Mouse (Mus musculus) limb, embryonic 14.5 days (tissue): ENCODE data around the gene Zfp131. TPM values are rescaled to one million over a fixed set of nuclear protein-coding genes. Genes with fewer than 3 reads are reported as not detected.

Experiments used
- ATAC-seq: fragments of 200-750 bp; cut with Nextera tagmentation; 2 replicates; pipeline ENCODE4 v1.8.0; 2017; ENCODE audit warnings: low read depth, moderate number of reproducible peaks, moderate TSS enrichment; ENCODE audit not compliant: low FRiP score
- DNase-seq: peaks from one replicate; pipeline ENCODE4 v3.0.0-alpha.2; 2015; ENCODE audit warnings: low spot score
- H3K27ac ChIP-seq: fragments of 300-500 bp; sonication (generic); replicated peaks from 2 replicates; pipeline ENCODE4 v1.5.1; 2014; ENCODE audit warnings: low read depth, mild to moderate bottlenecking, low read length, moderate library complexity, mixed read lengths
- H3K27me3 ChIP-seq: fragments of 300-500 bp; sonication (generic); 2 replicates; pipeline ENCODE4 v1.6.1; 2014; ENCODE audit warnings: low read length, mixed read lengths; ENCODE audit not compliant: control insufficient read depth, insufficient read depth
- H3K36me3 ChIP-seq: fragments of 300-500 bp; sonication (generic); 2 replicates; pipeline ENCODE4 v1.6.1; 2014; ENCODE audit warnings: mild to moderate bottlenecking, low read length, moderate library complexity, mixed read lengths; ENCODE audit not compliant: control insufficient read depth, insufficient read depth
- H3K4me1 ChIP-seq: fragments of 300-500 bp; sonication (generic); 2 replicates; pipeline ENCODE4 v1.6.1; 2014; ENCODE audit warnings: antibody characterized with exemption, low read length, mixed read lengths; ENCODE audit not compliant: control insufficient read depth, insufficient read depth
- H3K4me2 ChIP-seq: fragments of 300-500 bp; sonication (generic); replicated peaks from 2 replicates; pipeline ENCODE4 v1.6.1; 2014; ENCODE audit warnings: low read depth, mild to moderate bottlenecking, low read length, moderate library complexity; ENCODE audit not compliant: severe bottlenecking
- H3K4me3 ChIP-seq: fragments of 300-500 bp; sonication (generic); replicated peaks from 2 replicates; pipeline ENCODE4 v1.5.1; 2014; ENCODE audit warnings: low read length
- H3K9ac ChIP-seq: fragments of 300-500 bp; sonication (generic); 2 replicates; pipeline ENCODE4 v1.6.1; 2014; ENCODE audit warnings: mild to moderate bottlenecking, low read depth, low read length, moderate library complexity; ENCODE audit not compliant: severe bottlenecking
- H3K9me3 ChIP-seq: fragments of 300-500 bp; sonication (generic); 2 replicates; pipeline ENCODE4 v1.6.1; 2016; ENCODE audit warnings: low read length; ENCODE audit not compliant: control insufficient read depth
- POLR2A ChIP-seq: fragments of 200-500 bp; IDR thresholded peaks from 2 replicates; pipeline ENCODE4 v1.8.0; 2012; ENCODE audit warnings: inconsistent platforms, mild to moderate bottlenecking, moderate library complexity, borderline replicate concordance; ENCODE audit not compliant: insufficient read depth, insufficient read length; ENCODE audit errors: extremely low read depth
- WGBS: fragments of 180-500 bp; shearing (Covaris S2); extraction: QIAGEN DNeasy Blood & Tissue Kit; methylation state at CpG from one replicate; pipeline ENCODE4 v1.1.7; 2014; 5-methylcytosine and 5-hydroxymethylcytosine counted together
- polyA plus RNA-seq, 2 experiments: library from polyadenylated mRNA; depleted of rRNA in 1 of 2; stranded (reverse) in 1 of 2; unstranded in 1 of 2; fragments of >200 nt; fragmentation: Nextera tagmentation in 1 of 2; extraction: Ambion mirVana in 1 of 2; gene quantifications; 2 replicates each; pipeline versions ENCODE4 v1.2.1 to v1.2.3; 2012 to 2014

Gene Zfp131
- polyA plus RNA-seq, 2 experiments = 32.1 to 39.6 TPM

GRCm38 (mm10) chr13:119791580-119792135 is 969 bp upstream of the Zfp131 start:
- Histone ChIP-seq H3K4me2 (peak overlapping the region; percentile 84), H3K4me1 (peaks cover 6% of the 10 kb centered on the region; the same call in 1 of the 2 replicates), H3K27me3 (no peaks in the 10 kb centered on the region), H3K36me3 (peaks cover 14% of the 10 kb centered on the region), H3K27ac (peak overlapping the region; percentile 91), H3K9ac (peak overlapping the region; percentile 95), H3K4me3 (peak overlapping the region; percentile 88), H3K9me3 (no peaks in the 10 kb centered on the region)
- TF ChIP-seq POLR2A = no peak
- DNase-seq (no peak), ATAC-seq (no peak)
- 3% methylated on average over 18 of the region's 18 CpGs for WGBS

- H3K4me1 ChIP-seq = peaks cover 6% of the 10 kb centered on the region; the same call in 1 of the 2 replicates
- ATAC-seq = peak; percentile 58
- H3K9ac ChIP-seq = peak overlapping the region; percentile 95
- H3K27ac ChIP-seq = peak overlapping the region; percentile 91
- H3K9me3 ChIP-seq = no peaks in the 10 kb centered on the region
- DNase-seq = peak; percentile 60
- 4% methylated on average over 39 of the region's 66 CpGs for WGBS
- 0 out of 2 replicates have a peak, but pooled peaks have one; percentile 7 for TF ChIP-seq POLR2A
- H3K27me3 ChIP-seq = no peaks in the 10 kb centered on the region
- H3K4me3 ChIP-seq = peak overlapping the region; percentile 88
- H3K4me2 ChIP-seq = peak overlapping the region; percentile 67
- H3K36me3 ChIP-seq = peaks cover 28% of the 10 kb centered on the region
Measured at GRCm38 (mm10) chr13:119789851-119790717, 605 bp downstream of the Zfp131 start.

GRCm38 (mm10) chr13:119783581-119783980 is 7.1 kb downstream of the Zfp131 start:
- ATAC-seq (no peak), DNase-seq (no peak)
- Histone ChIP-seq H3K9me3 (no peaks in the 10 kb centered on the region), H3K27me3 (no peaks in the 10 kb centered on the region), H3K27ac (no peak overlapping the region), H3K9ac (no peak overlapping the region), H3K4me1 (no peaks in the 10 kb centered on the region), H3K4me3 (no peak overlapping the region), H3K4me2 (no peak overlapping the region), H3K36me3 (peaks cover 82% of the 10 kb centered on the region)
- TF ChIP-seq POLR2A = no peak
- 82% methylated on average over 4 of the region's 4 CpGs for WGBS

- WGBS = 70% methylated on average over 6 of the region's 6 CpGs
- DNase-seq = no peak
- Histone ChIP-seq H3K4me1 (no peaks in the 10 kb centered on the region), H3K36me3 (peaks cover 88% of the 10 kb centered on the region), H3K9me3 (no peaks in the 10 kb centered on the region), H3K27me3 (no peaks in the 10 kb centered on the region), H3K9ac (no peak overlapping the region), H3K27ac (no peak overlapping the region), H3K4me3 (no peak overlapping the region), H3K4me2 (no peak overlapping the region)
- no peak for TF ChIP-seq POLR2A
- no peak for ATAC-seq
Measured at GRCm38 (mm10) chr13:119768541-119768940, 22.1 kb downstream of the Zfp131 start.

GRCm38 (mm10) chr13:119766480-119766879 is 24.2 kb downstream of the Zfp131 start:
- no peak for TF ChIP-seq POLR2A
- Histone ChIP-seq H3K27me3 (no peaks in the 10 kb centered on the region), H3K9ac (no peak overlapping the region), H3K4me2 (no peak overlapping the region), H3K36me3 (peaks cover 75% of the 10 kb centered on the region), H3K4me1 (no peaks in the 10 kb centered on the region), H3K9me3 (no peaks in the 10 kb centered on the region), H3K27ac (no peak overlapping the region), H3K4me3 (no peak overlapping the region)
- DNase-seq = no peak
- no peak for ATAC-seq
- 95% methylated on average over 7 of the region's 7 CpGs for WGBS
